36 mouse cellular contexts compared by ENCODE assay signal in genomic region chr7:140120484-140120883, GRCm38 (mm10). TPM values are rescaled to one million over a fixed set of nuclear protein-coding genes. Genes with fewer than 3 reads are reported as not detected.
"Had no signal": no experiment of that assay in that cellular context is flagged by ENCODE, and none has a peak within 500 bp of the region (broad histone marks: within the 10 kb centered on the region; RNA-seq: fewer than 3 reads in every experiment).

No protein-coding gene starts in this region.

- ATAC-seq: forebrain, embryonic 13.5 days; forebrain, embryonic 14.5 days; forebrain, embryonic 15.5 days; forebrain, embryonic 16.5 days; forebrain, postnatal 0 days had no signal

- H3K36me3 ChIP-seq: embryonic facial prominence, embryonic 10.5 days; embryonic facial prominence, embryonic 12.5 days; embryonic facial prominence, embryonic 13.5 days; embryonic facial prominence, embryonic 15.5 days; forebrain, embryonic 10.5 days; forebrain, embryonic 12.5 days; forebrain, embryonic 15.5 days had no signal

- H3K27ac ChIP-seq: embryonic facial prominence, embryonic 10.5 days; embryonic facial prominence, embryonic 12.5 days; embryonic facial prominence, embryonic 13.5 days; embryonic facial prominence, embryonic 15.5 days; forebrain, embryonic 10.5 days; forebrain, embryonic 12.5 days; forebrain, embryonic 13.5 days; forebrain, embryonic 15.5 days; gastrocnemius, adult 2 months; heart, adult 2 months had no signal

- H3K4me1 ChIP-seq: embryonic facial prominence, embryonic 12.5 days had no signal

- H3K4me3 ChIP-seq: embryonic facial prominence, embryonic 10.5 days; embryonic facial prominence, embryonic 12.5 days; embryonic facial prominence, embryonic 13.5 days; embryonic facial prominence, embryonic 15.5 days; erythroblast, embryonic 14.5 days; forebrain, embryonic 10.5 days; forebrain, embryonic 12.5 days; forebrain, embryonic 13.5 days; forebrain, embryonic 15.5 days; gastrocnemius, adult 2 months; heart, adult 2 months had no signal

- DNase-seq: cerebellum, adult 9-11 months; cerebellum, postnatal 10 days; cerebellum, postnatal 14 days; cerebellum, postnatal 25 days; cerebellum, postnatal 36 days; embryo, embryonic 11 days; forebrain, postnatal 0 days; gastrocnemius, adult 2 months; gastrocnemius, postnatal 10 days; gastrocnemius, postnatal 14 days; gastrocnemius, postnatal 25 days; gastrocnemius, postnatal 36 days; heart, adult 11 months; heart, adult 18-20 months; heart, adult 2 months had no signal

- H3K9me3 ChIP-seq: embryonic facial prominence, embryonic 10.5 days; embryonic facial prominence, embryonic 12.5 days; embryonic facial prominence, embryonic 13.5 days; embryonic facial prominence, embryonic 15.5 days; forebrain, embryonic 10.5 days; forebrain, embryonic 12.5 days; forebrain, embryonic 13.5 days; forebrain, embryonic 15.5 days had no signal

- H3K9ac ChIP-seq: embryonic facial prominence, embryonic 12.5 days; embryonic facial prominence, embryonic 13.5 days; embryonic facial prominence, embryonic 15.5 days; forebrain, embryonic 12.5 days; forebrain, embryonic 13.5 days; forebrain, embryonic 15.5 days; forebrain, postnatal 0 days had no signal

- H3K4me2 ChIP-seq: embryonic facial prominence, embryonic 12.5 days; embryonic facial prominence, embryonic 13.5 days; embryonic facial prominence, embryonic 15.5 days; forebrain, embryonic 12.5 days; forebrain, embryonic 13.5 days; forebrain, embryonic 15.5 days had no signal

- H3K27me3 ChIP-seq: embryonic facial prominence, embryonic 12.5 days; embryonic facial prominence, embryonic 13.5 days; forebrain, embryonic 13.5 days; forebrain, embryonic 15.5 days had no signal

RNA-seq across cellular contexts. Expression of gene Paox, which starts 4.9 kb away (rescaled TPM):
- polyA plus RNA-seq: erythroblast, embryonic 14.5 days had no signal

RNA-seq across cellular contexts. Expression of gene Prap1, which starts 27.3 kb away (rescaled TPM):
- total RNA-seq: common myeloid progenitor, adult 5-6 weeks; forebrain, postnatal 0 days; gastrocnemius, adult 18-20 months; gastrocnemius, adult 2 months; gastrocnemius, adult 8-10 months; gastrocnemius, postnatal 10 days; gastrocnemius, postnatal 14 days; gastrocnemius, postnatal 25 days; gastrocnemius, postnatal 36 days; gastrocnemius, postnatal 4 days; granulocyte monocyte progenitor cell, adult 5-6 weeks; heart, adult 18-20 months; heart, adult 2 months; heart, adult 8-10 months had no signal
- polyA plus RNA-seq: cortical plate, adult 2 months; embryonic facial prominence, embryonic 10.5 days; embryonic facial prominence, embryonic 11.5 days; embryonic facial prominence, embryonic 12.5 days; embryonic facial prominence, embryonic 13.5 days; erythroblast, embryonic 14.5 days; forebrain, embryonic 10.5 days; forebrain, embryonic 11.5 days; forebrain, embryonic 12.5 days; forebrain, embryonic 13.5 days; forebrain, embryonic 14.5 days; forebrain, embryonic 15.5 days; forebrain, embryonic 16.5 days; forebrain, postnatal 0 days; gonadal fat pad, adult 2 months had no signal
